Mouse (Mus musculus): ENCODE data around the gene Myo19. TPM values are rescaled to one million over a fixed set of nuclear protein-coding genes. Genes with fewer than 3 reads are reported as not detected.

Gene Myo19
- total RNA-seq, 2 experiments from 2014 or later, result 6.5 to 15.5 TPM

- no peak for ATAC-seq (replicated peaks; ENCODE audit: low FRiP score, poor library complexity, severe bottlenecking)
These were observed 60.2 kb downstream of the Myo19 start for GRCm38 (mm10) chr11:84940140-84940539.

GRCm38 (mm10) chr11:84943948-84944347 is 64.0 kb downstream of the Myo19 start:
- ATAC-seq (replicated peaks; ENCODE audit: low FRiP score, poor library complexity, severe bottlenecking), result no peak

- ATAC-seq (replicated peaks; ENCODE audit: low FRiP score, poor library complexity, severe bottlenecking), result no peak
These were observed 64.9 kb downstream of the Myo19 start for GRCm38 (mm10) chr11:84944639-84945435.

GRCm38 (mm10) chr11:84945841-84946240 is 65.9 kb downstream of the Myo19 start:
- no peak for ATAC-seq (replicated peaks; ENCODE audit: low FRiP score, poor library complexity, severe bottlenecking)

- no peak for ATAC-seq (replicated peaks; ENCODE audit: low FRiP score, poor library complexity, severe bottlenecking)
These were observed 67.3 kb downstream of the Myo19 start for GRCm38 (mm10) chr11:84947206-84947605.

- ATAC-seq (replicated peaks; ENCODE audit: low FRiP score, poor library complexity, severe bottlenecking), result no peak
These were observed 68.2 kb downstream of the Myo19 start for GRCm38 (mm10) chr11:84948114-84948513.

GRCm38 (mm10) chr11:84948526-84948925 is 68.6 kb downstream of the Myo19 start:
- ATAC-seq (replicated peaks; ENCODE audit: low FRiP score, poor library complexity, severe bottlenecking), result no peak

- ATAC-seq (replicated peaks; ENCODE audit: low FRiP score, poor library complexity, severe bottlenecking), result no peak
These were observed 72.7 kb downstream of the Myo19 start for GRCm38 (mm10) chr11:84952611-84953010.

GRCm38 (mm10) chr11:84956400-84956799 is 76.5 kb downstream of the Myo19 start:
- ATAC-seq (replicated peaks; ENCODE audit: low FRiP score, poor library complexity, severe bottlenecking), result no peak

- ATAC-seq (replicated peaks; ENCODE audit: low FRiP score, poor library complexity, severe bottlenecking), result no peak
These were observed 77.2 kb downstream of the Myo19 start for GRCm38 (mm10) chr11:84957171-84957570.

GRCm38 (mm10) chr11:84957591-84958270 is 77.8 kb downstream of the Myo19 start, which contains the start of gene Car4:
TSS of gene Car4 (plus strand) at chr11:84957786.
- 0 out of 2 replicates have a peak, but pooled peaks have one; percentile 36 for ATAC-seq (replicated peaks; ENCODE audit: low FRiP score, poor library complexity, severe bottlenecking)

- no peak for ATAC-seq (replicated peaks; ENCODE audit: low FRiP score, poor library complexity, severe bottlenecking)
These were observed 78.3 kb downstream of the Myo19 start for GRCm38 (mm10) chr11:84958271-84958630.

GRCm38 (mm10) chr11:84959181-84959580 is 79.2 kb downstream of the Myo19 start:
- no peak for ATAC-seq (replicated peaks; ENCODE audit: low FRiP score, poor library complexity, severe bottlenecking)

- no peak for ATAC-seq (replicated peaks; ENCODE audit: low FRiP score, poor library complexity, severe bottlenecking)
These were observed 79.8 kb downstream of the Myo19 start for GRCm38 (mm10) chr11:84959701-84960181.

GRCm38 (mm10) chr11:84960291-84960690 is 80.3 kb downstream of the Myo19 start:
- ATAC-seq (replicated peaks; ENCODE audit: low FRiP score, poor library complexity, severe bottlenecking), result no peak

- ATAC-seq (replicated peaks; ENCODE audit: low FRiP score, poor library complexity, severe bottlenecking), result no peak
These were observed 80.8 kb downstream of the Myo19 start for GRCm38 (mm10) chr11:84960780-84961179.

Other genes with a start within 250 kb of the Myo19 start
- 65.4 and 66.0 TPM in 2 replicates for gene Mrm1, start 60.6 kb upstream of the Myo19 start, total RNA-seq (2015; ENCODE audit: low replicate concordance)
- gene Mrm1, start 60.6 kb upstream of the Myo19 start, total RNA-seq (2017; ENCODE audit: low replicate concordance), result 27.2 and 42.7 TPM in 2 replicates
- gene Dhrs11, start 51.2 kb upstream of the Myo19 start, total RNA-seq (2015; ENCODE audit: low replicate concordance), result 865 and 926 TPM in 2 replicates
- gene Dhrs11, start 51.2 kb upstream of the Myo19 start, total RNA-seq (2017; ENCODE audit: low replicate concordance), result 517 and 556 TPM in 2 replicates
- 268 and 506 TPM in 2 replicates for gene Ggnbp2, start 9.3 kb upstream of the Myo19 start, total RNA-seq (2015; ENCODE audit: low replicate concordance)
- 686 and 829 TPM in 2 replicates for gene Ggnbp2, start 9.3 kb upstream of the Myo19 start, total RNA-seq (2017; ENCODE audit: low replicate concordance)
- gene Pigw, start 137 bp downstream of the Myo19 start, total RNA-seq (2015; ENCODE audit: low replicate concordance), result 1.7 and 4.7 TPM in 2 replicates
- gene Pigw, start 137 bp downstream of the Myo19 start, total RNA-seq (2017; ENCODE audit: low replicate concordance), result 5.0 and 6.9 TPM in 2 replicates
- gene Znhit3, start 36.2 kb downstream of the Myo19 start, total RNA-seq (2015; ENCODE audit: low replicate concordance), result 9.4 and 26.4 TPM in 2 replicates
- 6.0 and 14.2 TPM in 2 replicates for gene Znhit3, start 36.2 kb downstream of the Myo19 start, total RNA-seq (2017; ENCODE audit: low replicate concordance)
- not detected in 2 replicates for gene Car4, start 77.6 kb downstream of the Myo19 start, total RNA-seq (2015; ENCODE audit: low replicate concordance)
- gene Car4, start 77.6 kb downstream of the Myo19 start, total RNA-seq (2017; ENCODE audit: low replicate concordance), result not detected in 2 replicates

Data from erythroid progenitor cell, adult 5-6 weeks (primary cell).